Mouse (Mus musculus): ENCODE measurements around the gene Dmap1. TPM values are rescaled to one million over a fixed set of nuclear protein-coding genes. Genes with fewer than 3 reads are reported as not detected.

The Dmap1 gene
- polyA plus RNA-seq, 1 experiment, result not detected

DNA sequence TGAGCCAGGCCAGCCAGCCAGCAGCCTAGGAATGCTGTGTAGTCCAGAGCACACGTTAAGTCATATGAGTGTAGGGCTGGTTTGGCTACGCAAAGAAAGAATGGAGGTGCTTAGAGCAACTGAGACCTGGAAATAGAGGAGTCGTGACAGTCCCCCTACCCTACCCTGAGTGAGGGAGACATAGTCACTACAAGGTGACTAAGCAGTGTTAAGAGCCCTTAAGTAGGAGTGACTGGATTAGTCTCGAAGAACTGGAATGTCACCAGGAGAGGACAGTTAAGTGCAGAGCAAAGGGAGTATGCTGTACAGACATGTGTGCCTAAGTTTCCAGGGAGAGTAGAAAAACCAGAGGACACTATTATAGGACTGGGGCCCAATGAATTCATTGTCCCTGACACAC, 45.9 kb downstream of the Dmap1 start:
- 77% methylated on average over 4 of the region's 4 CpGs for WGBS
- Histone ChIP-seq H3K4me1 (ENCODE audit: control insufficient read depth, insufficient read depth, low read length) (peaks cover 15% of the 10 kb centered on the region), H3K4me3 (ENCODE audit: insufficient read depth, low read depth, low read length) (no peak overlapping the region), H3K27ac (ENCODE audit: insufficient read depth, low read depth, low read length) (no peak overlapping the region)
- TF ChIP-seq CTCF (IDR thresholded peaks at IDR 0.05; ENCODE audit: insufficient read depth, low read depth, low read length) (no peak), POLR2A (IDR thresholded peaks at IDR 0.05; ENCODE audit: insufficient read depth, low read depth, low read length) (no peak)

GRCm38 (mm10) chr4:117634642-117635041, 47.4 kb downstream of the Dmap1 start:
- peaks cover 17% of the 10 kb centered on the region for H3K4me1 ChIP-seq (ENCODE audit: control insufficient read depth, insufficient read depth, low read length)
- WGBS, result 90% methylated on average over 7 of the region's 7 CpGs
- no peak overlapping the region for H3K27ac ChIP-seq (ENCODE audit: insufficient read depth, low read depth, low read length)
- no peak overlapping the region for H3K4me3 ChIP-seq (ENCODE audit: insufficient read depth, low read depth, low read length)
- TF ChIP-seq POLR2A (IDR thresholded peaks at IDR 0.05; ENCODE audit: insufficient read depth, low read depth, low read length), result no peak
- TF ChIP-seq CTCF (IDR thresholded peaks at IDR 0.05; ENCODE audit: insufficient read depth, low read depth, low read length), result no peak

- H3K27ac ChIP-seq (ENCODE audit: insufficient read depth, low read depth, low read length), result no peak overlapping the region
- H3K4me1 ChIP-seq (ENCODE audit: control insufficient read depth, insufficient read depth, low read length), result peaks cover 17% of the 10 kb centered on the region
- H3K4me3 ChIP-seq (ENCODE audit: insufficient read depth, low read depth, low read length), result no peak overlapping the region
- no peak for TF ChIP-seq CTCF (IDR thresholded peaks at IDR 0.05; ENCODE audit: insufficient read depth, low read depth, low read length)
- no peak for TF ChIP-seq POLR2A (IDR thresholded peaks at IDR 0.05; ENCODE audit: insufficient read depth, low read depth, low read length)
- WGBS, result 70% methylated on average over 5 of the region's 5 CpGs
These were observed 48.5 kb downstream of the Dmap1 start for GRCm38 (mm10) chr4:117633527-117633926.

- Histone ChIP-seq H3K4me3 (ENCODE audit: insufficient read depth, low read depth, low read length) (no peak overlapping the region), H3K4me1 (ENCODE audit: control insufficient read depth, insufficient read depth, low read length) (peaks cover 5% of the 10 kb centered on the region), H3K27ac (ENCODE audit: insufficient read depth, low read depth, low read length) (no peak overlapping the region)
- TF ChIP-seq POLR2A (IDR thresholded peaks at IDR 0.05; ENCODE audit: insufficient read depth, low read depth, low read length), result no peak
- no peak for TF ChIP-seq CTCF (IDR thresholded peaks at IDR 0.05; ENCODE audit: insufficient read depth, low read depth, low read length)
- WGBS, result 70% methylated on average over 6 of the region's 6 CpGs
These were observed 51.9 kb downstream of the Dmap1 start for GRCm38 (mm10) chr4:117630053-117630670.

- Histone ChIP-seq H3K4me3 (ENCODE audit: insufficient read depth, low read depth, low read length) (no peak overlapping the region), H3K4me1 (ENCODE audit: control insufficient read depth, insufficient read depth, low read length) (peaks cover 3% of the 10 kb centered on the region; the same call in 1 of the 2 replicates), H3K27ac (ENCODE audit: insufficient read depth, low read depth, low read length) (no peak overlapping the region)
- no peak for TF ChIP-seq CTCF (IDR thresholded peaks at IDR 0.05; ENCODE audit: insufficient read depth, low read depth, low read length)
- TF ChIP-seq POLR2A (IDR thresholded peaks at IDR 0.05; ENCODE audit: insufficient read depth, low read depth, low read length), result no peak
- WGBS, result 72% methylated on average over 1 of the region's 1 CpGs
These were observed 53.6 kb downstream of the Dmap1 start for GRCm38 (mm10) chr4:117628464-117628863.

Other genes with a start within 250 kb of the Dmap1 start
- gene Rnf220, start 185.2 kb downstream of the Dmap1 start, polyA plus RNA-seq (2012; ENCODE audit: insufficient read depth, insufficient read length, low replicate concordance, missing spikeins), result not detected in 2 replicates
- not detected in 2 replicates for gene Eri3, start 131.9 kb downstream of the Dmap1 start, polyA plus RNA-seq (2012; ENCODE audit: insufficient read depth, insufficient read length, low replicate concordance, missing spikeins)
- not detected in 2 replicates for gene Gm12845, start 42.1 kb upstream of the Dmap1 start, polyA plus RNA-seq (2012; ENCODE audit: insufficient read depth, insufficient read length, low replicate concordance, missing spikeins)
- gene Klf17, start 83.4 kb upstream of the Dmap1 start, polyA plus RNA-seq (2012; ENCODE audit: insufficient read depth, insufficient read length, low replicate concordance, missing spikeins), result not detected in 2 replicates
- gene Slc6a9, start 152.2 kb upstream of the Dmap1 start, polyA plus RNA-seq (2012; ENCODE audit: insufficient read depth, insufficient read length, low replicate concordance, missing spikeins), result not detected in 2 replicates
- not detected in 2 replicates for gene Ccdc24, start 190.3 kb upstream of the Dmap1 start, polyA plus RNA-seq (2012; ENCODE audit: insufficient read depth, insufficient read length, low replicate concordance, missing spikeins)
- gene B4galt2, start 201.2 kb upstream of the Dmap1 start, polyA plus RNA-seq (2012; ENCODE audit: insufficient read depth, insufficient read length, low replicate concordance, missing spikeins), result not detected in 2 replicates
- gene Atp6v0b, start 205.1 kb upstream of the Dmap1 start, polyA plus RNA-seq (2012; ENCODE audit: insufficient read depth, insufficient read length, low replicate concordance, missing spikeins), result not detected in 2 replicates
- not detected in 2 replicates for gene Dph2, start 209.8 kb upstream of the Dmap1 start, polyA plus RNA-seq (2012; ENCODE audit: insufficient read depth, insufficient read length, low replicate concordance, missing spikeins)
- 213 TPM in 1 of 2 replicates, not detected in the other for gene Ipo13, start 232.7 kb upstream of the Dmap1 start, polyA plus RNA-seq (2012; ENCODE audit: insufficient read depth, insufficient read length, low replicate concordance, missing spikeins)
- gene Artn, start 247.5 kb upstream of the Dmap1 start, polyA plus RNA-seq (2012; ENCODE audit: insufficient read depth, insufficient read length, low replicate concordance, missing spikeins), result not detected in 2 replicates

Data from olfactory bulb, adult 2 months (tissue).